Mouse (Mus musculus) frontal cortex, postnatal 14 days (tissue): ENCODE measurements around the gene Mcm2.

Experiments
- DNase-seq, 2 experiments: peaks; one replicate each; pipeline ENCODE4 v3.0.0; 2022; ENCODE audit warnings: low spot score in 2 of 2

Mcm2 gene

GRCm38 (mm10) chr6:88926870-88927269, 28.3 kb upstream of the Mcm2 start:
- no peak for DNase-seq

- DNase-seq: no peak
Observed at GRCm38 (mm10) chr6:88925640-88926205, 27.1 kb upstream of the Mcm2 start.

- DNase-seq: no peak
Observed at GRCm38 (mm10) chr6:88924502-88925275, 26.1 kb upstream of the Mcm2 start.

DNA sequence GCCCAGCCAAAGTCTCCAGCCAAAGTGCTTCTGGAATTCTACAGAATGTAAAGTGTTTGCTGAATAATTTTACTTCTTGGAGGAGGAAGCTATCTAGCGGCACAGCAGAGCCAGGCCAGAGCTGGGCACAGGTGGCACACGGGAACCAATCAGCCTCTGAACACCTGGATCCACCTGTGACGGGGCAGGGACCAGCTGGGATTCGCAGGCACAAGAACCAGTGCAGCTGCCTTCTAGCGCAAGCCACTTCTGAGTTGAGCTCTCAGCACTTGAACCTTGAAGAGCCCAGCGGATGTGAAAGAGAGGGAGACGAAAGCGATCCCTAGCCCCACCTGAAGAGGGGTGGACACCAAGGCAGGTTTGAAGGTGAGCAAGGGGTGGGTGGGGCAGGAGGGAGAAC, 20.2 kb upstream of the Mcm2 start:
- DNase-seq: no peak

- DNase-seq: no peak
Observed at GRCm38 (mm10) chr6:88916153-88916552, 17.6 kb upstream of the Mcm2 start.

DNA sequence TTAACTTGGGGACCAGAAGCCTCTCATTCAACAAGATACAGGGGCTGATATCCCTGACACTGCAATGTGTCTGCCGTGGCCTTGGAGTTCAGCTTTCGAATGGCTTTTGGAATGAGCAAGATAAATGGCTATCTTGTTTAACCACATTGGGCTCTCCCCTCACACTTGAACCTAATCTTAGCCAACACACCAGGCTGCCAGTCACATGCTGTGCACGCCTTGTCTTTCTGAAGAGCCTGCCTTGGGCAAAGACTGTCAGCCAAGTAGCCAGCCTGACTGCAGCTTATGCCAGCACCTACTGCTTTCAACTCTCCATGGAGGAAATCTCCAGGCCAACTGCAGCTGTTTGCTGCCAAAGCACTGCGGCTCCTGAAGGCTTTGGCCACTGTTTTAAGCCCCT, 16.9 kb upstream of the Mcm2 start:
- no peak for DNase-seq

GRCm38 (mm10) chr6:88914799-88915198, 16.2 kb upstream of the Mcm2 start:
- no peak for DNase-seq

DNA sequence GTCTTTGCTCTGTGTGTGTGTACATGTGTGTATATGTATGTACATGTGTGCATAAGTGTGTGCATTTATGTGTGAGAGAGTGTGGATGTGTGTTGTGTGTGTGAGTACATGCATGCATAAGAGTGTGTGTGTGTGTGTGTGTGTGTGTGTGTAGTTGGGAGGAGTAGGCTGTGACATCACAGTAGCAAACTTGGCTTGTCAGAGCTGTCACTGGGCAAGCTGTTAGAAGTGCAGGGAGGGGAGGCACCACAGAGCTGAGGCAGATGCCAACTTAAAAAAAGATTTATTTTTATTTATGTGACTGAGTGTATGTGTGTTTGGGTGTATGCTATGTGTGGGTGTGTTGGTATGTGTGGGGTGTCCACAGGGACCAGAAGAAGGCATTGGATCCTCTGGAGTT, 14.9 kb upstream of the Mcm2 start:
- DNase-seq: no peak

- no peak for DNase-seq
Observed at GRCm38 (mm10) chr6:88913022-88913421, 14.4 kb upstream of the Mcm2 start.

GRCm38 (mm10) chr6:88909151-88909550, 10.6 kb upstream of the Mcm2 start:
- no peak for DNase-seq

DNA sequence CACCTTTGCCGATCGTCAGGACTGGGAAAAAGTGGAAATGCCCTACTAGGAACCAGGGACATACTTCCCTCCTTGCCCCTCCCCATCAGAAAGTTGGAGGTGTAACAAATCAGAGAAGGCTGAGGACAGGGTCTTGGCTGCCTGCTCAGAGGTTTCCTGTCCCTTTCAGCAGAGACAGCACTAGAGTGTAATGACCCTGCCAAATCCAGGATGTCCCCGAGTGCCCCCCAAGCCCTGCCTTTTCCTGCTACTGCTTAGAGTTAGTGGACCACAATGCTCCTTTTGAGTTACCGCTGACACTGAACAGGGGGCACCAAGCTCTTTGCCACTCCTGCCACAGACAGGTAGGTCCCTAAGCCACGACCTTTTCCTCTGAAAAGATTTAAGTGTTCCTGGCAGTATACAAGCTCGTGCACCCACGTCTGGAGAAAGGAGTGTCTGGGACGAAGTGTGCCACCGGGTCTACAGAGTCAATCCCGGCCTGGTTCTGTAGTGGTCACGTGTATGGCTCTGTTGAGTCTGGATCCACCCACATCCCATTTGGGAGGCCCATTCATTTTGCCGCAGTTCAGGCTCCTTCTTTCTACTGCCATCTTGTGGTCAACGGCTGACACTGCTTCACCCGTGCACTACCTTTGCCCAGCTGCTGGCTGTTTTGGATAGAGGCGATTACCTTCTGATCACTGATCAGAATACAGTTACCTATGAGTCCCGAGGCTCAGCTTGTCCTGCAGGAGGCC, 8.0 kb upstream of the Mcm2 start:
- no peak for DNase-seq

DNA sequence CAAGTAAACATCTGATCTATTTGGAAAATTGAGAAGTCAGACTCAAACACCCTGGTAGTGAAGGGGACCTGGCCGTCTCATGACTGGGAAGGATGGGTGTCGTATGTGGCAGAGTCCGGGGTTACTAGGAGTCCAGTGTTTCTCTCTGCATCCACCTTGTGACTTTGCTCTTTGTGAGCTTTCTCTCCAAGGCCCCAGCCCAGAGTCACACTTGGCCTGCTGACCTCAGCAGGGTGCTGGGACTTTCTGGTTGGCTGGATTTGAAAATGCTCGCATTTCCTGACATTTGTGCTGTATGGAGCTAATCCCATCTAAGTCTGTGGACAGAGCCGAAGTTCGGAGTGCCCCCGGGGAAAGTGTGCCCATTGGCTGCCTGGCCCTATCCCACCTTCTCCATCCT, 6.5 kb upstream of the Mcm2 start:
- no peak for DNase-seq

GRCm38 (mm10) chr6:88904456-88904974, 5.9 kb upstream of the Mcm2 start:
- DNase-seq: no peak

- no peak for DNase-seq
Observed at GRCm38 (mm10) chr6:88903708-88904107, 5.1 kb upstream of the Mcm2 start.

DNA sequence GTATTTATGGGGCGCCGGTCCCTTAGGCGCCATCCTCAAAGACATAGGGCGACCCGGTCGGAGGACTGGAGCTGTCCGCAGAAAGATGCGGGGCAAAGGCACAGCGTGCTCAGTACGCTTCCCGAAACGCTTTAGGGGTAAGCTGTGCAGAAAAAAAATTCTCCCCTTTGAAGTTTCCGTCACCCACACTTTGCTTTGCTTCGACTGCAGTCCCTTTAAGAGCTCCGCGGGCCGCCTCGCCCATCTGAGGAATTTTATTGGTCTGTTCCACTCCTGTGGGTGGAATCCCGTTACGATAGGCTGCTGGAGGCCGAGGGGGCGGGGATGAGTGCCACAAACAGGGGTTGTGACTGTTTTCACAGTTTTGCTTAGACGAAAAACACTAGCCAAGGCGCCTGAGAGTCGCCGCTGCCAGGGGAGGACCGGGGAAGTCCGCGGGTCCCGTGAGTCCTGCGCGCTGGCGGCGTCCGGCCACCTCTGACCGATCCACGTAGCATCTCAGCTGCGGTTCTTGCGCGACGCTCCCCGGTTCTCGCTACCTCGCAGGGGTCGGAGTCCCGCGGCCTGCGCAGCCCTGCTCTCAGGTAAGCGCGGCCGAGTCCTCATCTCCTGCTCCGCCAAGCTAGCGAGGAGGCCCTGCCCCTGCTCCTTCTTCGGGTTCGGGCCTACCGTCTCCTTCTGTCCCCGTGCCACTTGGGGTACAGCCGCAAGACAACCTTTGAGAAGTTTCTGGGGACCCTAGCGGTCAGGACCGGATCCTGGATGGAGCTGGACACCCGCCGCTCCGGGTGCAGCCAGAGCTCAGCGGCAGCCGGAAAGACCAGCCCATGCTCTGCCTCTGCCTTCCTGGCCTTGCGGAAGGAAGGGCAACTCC, 3.6 kb upstream of the Mcm2 start, which contains the start of gene Tpra1:
Gene Tpra1 (plus strand): TSS at position 305 of the 874 bp plus-strand sequence.
- peak; percentile 91 to 93 for DNase-seq

DNA sequence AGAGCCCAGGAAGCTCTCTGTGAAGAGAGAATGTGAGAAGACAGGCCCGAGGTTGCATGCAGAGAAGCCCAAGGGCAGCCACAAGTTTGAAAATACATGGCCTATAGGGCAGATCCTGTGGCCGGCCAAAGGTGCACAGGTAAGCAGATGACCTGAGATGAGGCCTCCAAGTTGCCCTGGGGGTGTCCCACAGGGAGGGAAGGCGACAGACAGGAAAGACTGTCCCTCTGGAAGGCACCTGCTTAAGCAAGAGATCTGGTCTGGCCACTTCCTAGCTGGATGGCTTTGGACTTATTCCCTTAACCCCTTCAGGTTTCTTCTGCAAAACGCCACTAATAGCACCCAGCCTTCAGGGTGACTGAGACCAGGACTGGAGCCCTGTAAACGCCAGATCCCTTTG, 2.9 kb upstream of the Mcm2 start:
- no peak for DNase-seq

DNA sequence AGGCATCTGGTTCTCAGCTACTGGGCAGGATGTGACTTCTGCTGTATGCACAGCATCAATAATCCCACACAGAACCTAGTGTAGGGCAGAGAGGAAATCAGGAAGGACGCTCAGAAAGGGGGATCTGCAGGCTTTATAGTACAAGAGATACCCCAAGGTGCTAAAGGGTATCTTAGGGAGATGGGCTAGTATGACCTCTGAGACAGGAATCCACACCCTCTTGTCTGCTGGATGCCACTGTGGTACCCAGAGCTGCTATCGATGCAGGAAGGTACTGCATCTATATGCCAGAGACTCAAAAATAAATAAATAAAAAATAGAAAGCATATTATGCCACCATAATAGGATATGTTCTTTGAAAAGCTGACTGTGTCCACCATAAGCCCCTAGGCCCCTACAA, 1.0 kb upstream of the Mcm2 start:
- no peak for DNase-seq

DNA sequence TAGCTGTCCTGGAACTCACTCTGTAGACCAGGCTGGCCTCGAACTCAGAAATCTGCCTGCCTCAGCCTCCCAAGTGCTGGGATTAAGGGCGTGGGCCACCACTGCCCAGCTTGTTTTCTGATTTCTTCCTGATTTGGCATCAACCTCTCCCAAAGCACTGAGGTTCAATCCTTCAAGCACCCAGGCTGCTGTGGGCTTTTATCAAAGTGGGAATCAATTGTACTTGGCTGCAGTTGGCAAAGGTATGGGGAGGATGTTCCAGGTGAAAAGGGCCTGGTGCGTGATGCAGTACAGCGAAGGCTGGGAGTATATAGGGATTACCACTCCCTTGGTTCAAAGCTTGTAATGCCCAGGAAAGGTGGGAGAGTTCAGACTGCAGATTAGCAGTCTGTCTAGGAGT, 506 bp upstream of the Mcm2 start:
- DNase-seq: no peak

DNA sequence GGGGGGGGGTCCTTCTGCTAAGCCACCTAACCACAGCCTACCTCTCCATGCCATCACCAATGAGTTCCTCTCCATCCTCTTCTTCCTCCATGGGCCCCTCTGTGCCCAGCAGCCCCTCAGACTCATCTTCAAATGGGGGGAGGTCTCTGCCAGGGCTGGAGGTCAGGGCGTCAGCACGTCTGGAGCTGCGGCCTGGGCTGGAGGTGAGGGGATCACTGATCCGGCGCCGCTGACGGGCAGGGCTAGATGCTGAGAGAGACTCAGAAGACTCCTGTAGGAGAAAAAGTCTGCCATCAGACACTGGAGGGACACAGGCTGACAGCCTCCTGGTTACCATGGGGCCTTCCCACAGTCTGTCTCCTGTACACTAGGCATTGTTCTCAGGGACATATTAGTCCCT, 1.3 kb downstream of the Mcm2 start:
- no peak for DNase-seq

GRCm38 (mm10) chr6:88895943-88896342, 2.6 kb downstream of the Mcm2 start:
- no peak for DNase-seq

DNA sequence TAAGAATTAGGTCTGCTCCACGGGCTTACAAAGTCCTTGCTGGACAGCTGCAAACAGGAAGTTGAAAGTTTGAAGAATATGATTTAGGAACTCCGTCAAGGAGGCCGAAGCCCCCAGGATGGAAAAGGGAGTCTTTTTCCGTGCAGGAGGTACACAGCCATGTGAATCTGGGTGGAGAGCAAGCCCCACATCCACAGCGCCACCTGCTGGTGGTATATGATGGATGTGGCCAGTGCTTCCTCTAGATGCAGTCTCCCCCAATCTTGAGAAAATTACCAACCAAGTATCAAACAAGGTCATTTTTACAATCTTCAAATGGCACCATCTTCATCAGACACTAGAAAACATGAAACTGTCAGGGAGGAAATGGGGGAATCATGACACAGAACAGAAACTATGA, 5.0 kb downstream of the Mcm2 start:
- DNase-seq: peak in 1 of 2 experiments; percentile 54

DNA sequence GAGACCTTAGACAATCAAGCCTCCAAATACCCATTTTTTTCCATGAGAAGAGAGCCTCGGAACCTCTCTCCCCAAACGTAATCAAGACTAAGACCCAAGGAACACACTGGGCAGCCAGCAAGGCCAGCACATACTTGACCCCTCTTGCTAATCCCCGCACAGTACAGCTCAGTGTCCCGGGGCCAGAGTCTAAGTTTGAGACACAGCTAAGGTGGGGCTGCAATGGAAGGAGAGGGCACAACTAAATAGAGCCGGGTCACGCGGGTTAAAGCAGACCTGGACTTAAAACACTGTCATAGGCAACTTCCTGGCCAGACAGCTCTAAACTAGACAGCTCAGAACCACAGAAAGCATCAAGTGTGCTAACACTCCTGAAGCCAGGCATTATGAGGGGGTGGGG, 7.7 kb downstream of the Mcm2 start:
- DNase-seq: no peak
